Mouse (Mus musculus) heart, embryonic 13.5 days (tissue): Measurements from ENCODE around the gene Fasl. TPM values are rescaled to one million over a fixed set of nuclear protein-coding genes. Genes with fewer than 3 reads are reported as not detected.

Experiments used
- ATAC-seq: fragments of 200-750 bp; cut with Nextera tagmentation; 2 replicates; pipeline ENCODE4 v1.8.0; 2017; ENCODE audit warnings: moderate TSS enrichment; ENCODE audit not compliant: insufficient number of reproducible peaks, low FRiP score, low TSS enrichment; ENCODE audit errors: extremely low read depth
- H3K27ac ChIP-seq: fragments of 300-500 bp; sonication (generic); replicated peaks from 2 replicates; pipeline ENCODE4 v1.5.1; 2015; ENCODE audit warnings: moderate library complexity, mild to moderate bottlenecking, inconsistent platforms
- H3K27me3 ChIP-seq: fragments of 300-500 bp; sonication (generic); replicated peaks from 2 replicates; pipeline ENCODE4 v1.6.1; 2015; ENCODE audit warnings: mild to moderate bottlenecking, inconsistent platforms
- H3K36me3 ChIP-seq: fragments of 300-500 bp; sonication (generic); 2 replicates; pipeline ENCODE4 v1.6.1; 2015; ENCODE audit warnings: mild to moderate bottlenecking, inconsistent platforms
- H3K4me1 ChIP-seq: fragments of 300-500 bp; sonication (generic); 2 replicates; pipeline ENCODE4 v1.6.1; 2015; ENCODE audit warnings: inconsistent platforms
- H3K4me2 ChIP-seq: fragments of 300-500 bp; sonication (generic); 2 replicates; pipeline ENCODE4 v1.6.1; 2015; ENCODE audit warnings: inconsistent platforms, mild to moderate bottlenecking, moderate library complexity
- H3K4me3 ChIP-seq: fragments of 300-500 bp; sonication (generic); 2 replicates; pipeline ENCODE4 v1.5.1; 2015; ENCODE audit warnings: moderate library complexity, mild to moderate bottlenecking, inconsistent platforms
- H3K9ac ChIP-seq: fragments of 300-500 bp; sonication (generic); 2 replicates; pipeline ENCODE4 v1.6.1; 2015; ENCODE audit warnings: inconsistent platforms, mild to moderate bottlenecking, moderate library complexity
- H3K9me3 ChIP-seq: fragments of 300-500 bp; sonication (generic); 2 replicates; pipeline ENCODE4 v1.6.1; 2016; ENCODE audit warnings: inconsistent platforms
- WGBS: fragments of 180-500 bp; shearing (Covaris S2); methylation state at CpG from one replicate; pipeline ENCODE4 v1.1.7; 2015; ENCODE audit warnings: mixed read lengths; 5-methylcytosine and 5-hydroxymethylcytosine counted together
- polyA plus RNA-seq: library from polyadenylated mRNA; unstranded; fragments of >200 nt; fragmentation: Nextera tagmentation; extraction: Ambion mirVana; gene quantifications from 2 replicates; pipeline ENCODE4 v1.2.1, GENCODE M21; 2015

Fasl gene
- polyA plus RNA-seq, 1 experiment from 2014 or later = not detected

- Histone ChIP-seq H3K36me3 (no peaks in the 10 kb centered on the region), H3K4me1 (peaks cover 3% of the 10 kb centered on the region; the same call in 1 of the 2 replicates), H3K4me2 (no peak overlapping the region), H3K27ac (no peak overlapping the region), H3K27me3 (no peaks in the 10 kb centered on the region), H3K4me3 (no peak overlapping the region), H3K9me3 (no peaks in the 10 kb centered on the region), H3K9ac (no peak overlapping the region)
- 79% methylated on average over 8 of the region's 8 CpGs for WGBS
- ATAC-seq = no peak
Observed at GRCm38 (mm10) chr1:161791854-161792686, 3.8 kb upstream of the Fasl start.

GRCm38 (mm10) chr1:161782725-161783124 is 5.6 kb downstream of the Fasl start:
- Histone ChIP-seq H3K27ac (no peak overlapping the region), H3K36me3 (no peaks in the 10 kb centered on the region), H3K27me3 (no peaks in the 10 kb centered on the region), H3K4me3 (no peak overlapping the region), H3K4me2 (no peak overlapping the region), H3K9ac (no peak overlapping the region), H3K4me1 (no peaks in the 10 kb centered on the region), H3K9me3 (no peaks in the 10 kb centered on the region)
- 64% methylated on average over 2 of the region's 2 CpGs for WGBS
- ATAC-seq = no peak

GRCm38 (mm10) chr1:161781594-161781993 is 6.7 kb downstream of the Fasl start:
- Histone ChIP-seq H3K4me2 (no peak overlapping the region), H3K4me3 (no peak overlapping the region), H3K27ac (no peak overlapping the region), H3K4me1 (no peaks in the 10 kb centered on the region), H3K9me3 (no peaks in the 10 kb centered on the region), H3K36me3 (no peaks in the 10 kb centered on the region), H3K27me3 (no peaks in the 10 kb centered on the region), H3K9ac (no peak overlapping the region)
- no peak for ATAC-seq
- 79% methylated on average over 5 of the region's 5 CpGs for WGBS

- Histone ChIP-seq H3K4me3 (no peak overlapping the region), H3K9ac (no peak overlapping the region), H3K36me3 (no peaks in the 10 kb centered on the region), H3K27me3 (no peaks in the 10 kb centered on the region), H3K27ac (no peak overlapping the region), H3K4me1 (no peaks in the 10 kb centered on the region), H3K4me2 (no peak overlapping the region), H3K9me3 (no peaks in the 10 kb centered on the region)
- no peak for ATAC-seq
Observed at GRCm38 (mm10) chr1:161779057-161779456, 9.2 kb downstream of the Fasl start.

GRCm38 (mm10) chr1:161775151-161775550 is 13.1 kb downstream of the Fasl start:
- no peaks in the 10 kb centered on the region for H3K36me3 ChIP-seq
- no peaks in the 10 kb centered on the region for H3K4me1 ChIP-seq
- H3K27ac ChIP-seq = no peak overlapping the region
- no peaks in the 10 kb centered on the region for H3K9me3 ChIP-seq
- no peak overlapping the region for H3K4me2 ChIP-seq
- H3K27me3 ChIP-seq = no peaks in the 10 kb centered on the region
- no peak overlapping the region for H3K4me3 ChIP-seq
- 74% methylated on average over 6 of the region's 6 CpGs for WGBS
- H3K9ac ChIP-seq = no peak overlapping the region
- ATAC-seq = no peak

GRCm38 (mm10) chr1:161771293-161771692 is 17.0 kb downstream of the Fasl start:
- H3K36me3 ChIP-seq = no peaks in the 10 kb centered on the region
- no peaks in the 10 kb centered on the region for H3K9me3 ChIP-seq
- WGBS = 49% methylated on average over 2 of the region's 2 CpGs
- no peak overlapping the region for H3K4me2 ChIP-seq
- H3K27ac ChIP-seq = no peak overlapping the region
- peaks cover 6% of the 10 kb centered on the region; the same call in 1 of the 2 replicates for H3K4me1 ChIP-seq
- H3K9ac ChIP-seq = no peak overlapping the region
- ATAC-seq = no peak
- H3K4me3 ChIP-seq = no peak overlapping the region
- H3K27me3 ChIP-seq = no peaks in the 10 kb centered on the region

GRCm38 (mm10) chr1:161769329-161769728 is 19.0 kb downstream of the Fasl start:
- 85% methylated on average over 1 of the region's 1 CpGs for WGBS
- H3K36me3 ChIP-seq = no peaks in the 10 kb centered on the region
- no peak overlapping the region for H3K4me3 ChIP-seq
- H3K27me3 ChIP-seq = no peaks in the 10 kb centered on the region
- no peak overlapping the region for H3K4me2 ChIP-seq
- no peak overlapping the region for H3K27ac ChIP-seq
- H3K9ac ChIP-seq = no peak overlapping the region
- H3K9me3 ChIP-seq = no peaks in the 10 kb centered on the region
- ATAC-seq = no peak
- H3K4me1 ChIP-seq = peaks cover 6% of the 10 kb centered on the region; the same call in 1 of the 2 replicates

GRCm38 (mm10) chr1:161767101-161767524 is 21.2 kb downstream of the Fasl start:
- no peak overlapping the region for H3K9ac ChIP-seq
- peaks cover 6% of the 10 kb centered on the region; the same call in 1 of the 2 replicates for H3K4me1 ChIP-seq
- H3K4me3 ChIP-seq = peak overlapping the region; percentile 20
- 0 out of 2 replicates have a peak, but pooled peaks have one; percentile 8 for ATAC-seq
- 31% methylated on average over 12 of the region's 12 CpGs for WGBS
- no peaks in the 10 kb centered on the region for H3K36me3 ChIP-seq
- no peaks in the 10 kb centered on the region for H3K27me3 ChIP-seq
- H3K4me2 ChIP-seq = peak overlapping the region; percentile 53
- no peak overlapping the region for H3K27ac ChIP-seq
- no peaks in the 10 kb centered on the region for H3K9me3 ChIP-seq

- no peak for ATAC-seq
- Histone ChIP-seq H3K4me1 (peaks cover 6% of the 10 kb centered on the region; the same call in 1 of the 2 replicates), H3K4me3 (peak overlapping the region; percentile 20), H3K27ac (no peak overlapping the region), H3K36me3 (no peaks in the 10 kb centered on the region), H3K27me3 (no peaks in the 10 kb centered on the region), H3K4me2 (peak overlapping the region; percentile 53), H3K9ac (no peak overlapping the region), H3K9me3 (no peaks in the 10 kb centered on the region)
- 34% methylated on average over 5 of the region's 5 CpGs for WGBS
Observed at GRCm38 (mm10) chr1:161766656-161767055, 21.6 kb downstream of the Fasl start.

- H3K9ac ChIP-seq = no peak overlapping the region
- ATAC-seq = no peak
- H3K4me2 ChIP-seq = no peak overlapping the region
- no peak overlapping the region for H3K27ac ChIP-seq
- H3K36me3 ChIP-seq = no peaks in the 10 kb centered on the region
- H3K4me1 ChIP-seq = peaks cover 6% of the 10 kb centered on the region; the same call in 1 of the 2 replicates
- no peaks in the 10 kb centered on the region for H3K9me3 ChIP-seq
- H3K4me3 ChIP-seq = no peak overlapping the region
- H3K27me3 ChIP-seq = no peaks in the 10 kb centered on the region
- 45% methylated on average over 5 of the region's 5 CpGs for WGBS
Observed at GRCm38 (mm10) chr1:161765932-161766331, 22.4 kb downstream of the Fasl start.

- no peak overlapping the region for H3K4me2 ChIP-seq
- WGBS = 84% methylated on average over 1 of the region's 1 CpGs
- no peaks in the 10 kb centered on the region for H3K27me3 ChIP-seq
- no peak for ATAC-seq
- H3K4me3 ChIP-seq = no peak overlapping the region
- H3K36me3 ChIP-seq = no peaks in the 10 kb centered on the region
- no peak overlapping the region for H3K9ac ChIP-seq
- H3K4me1 ChIP-seq = peaks cover 6% of the 10 kb centered on the region; the same call in 1 of the 2 replicates
- no peak overlapping the region for H3K27ac ChIP-seq
- no peaks in the 10 kb centered on the region for H3K9me3 ChIP-seq
Observed at GRCm38 (mm10) chr1:161764964-161765363, 23.3 kb downstream of the Fasl start.

- Histone ChIP-seq H3K4me2 (no peak overlapping the region), H3K9me3 (no peaks in the 10 kb centered on the region), H3K4me3 (no peak overlapping the region), H3K27me3 (no peaks in the 10 kb centered on the region), H3K36me3 (no peaks in the 10 kb centered on the region), H3K9ac (no peak overlapping the region), H3K4me1 (peaks cover under 1% of the 10 kb centered on the region; the same call in 1 of the 2 replicates), H3K27ac (no peak overlapping the region)
- 42% methylated on average over 4 of the region's 4 CpGs for whole genome bisulfite sequencing
- ATAC-seq = no peak
Observed at GRCm38 (mm10) chr1:161761556-161761955, 26.7 kb downstream of the Fasl start.
